Mouse (Mus musculus): ENCODE measurements at regions not wholly inside any gene's neighbourhood (a gene's known extent, or its start where the extent isn't known, plus 50 kb on each side); places are given as distances from the start of the nearest gene placed in this dataset.

DNA sequence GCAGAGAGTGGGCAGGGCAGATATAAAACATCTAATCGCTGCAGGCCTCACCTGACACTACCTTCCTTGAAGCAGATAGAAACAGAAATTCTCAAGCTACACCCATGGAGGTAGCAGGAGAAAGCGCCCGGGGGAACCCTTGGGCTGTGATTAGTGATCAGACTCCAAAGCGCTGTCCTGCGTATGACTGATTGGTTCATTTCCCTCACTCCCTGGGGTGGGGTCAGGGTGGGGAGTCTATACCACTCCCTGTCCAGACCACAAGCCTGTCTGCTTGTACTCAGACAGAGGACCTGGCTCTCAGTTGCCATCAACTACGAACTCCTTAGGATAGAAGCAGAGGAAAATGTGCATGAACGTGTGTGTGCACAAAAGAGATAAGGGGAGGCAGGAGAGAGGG lies 77.7 kb downstream of the Gm826 start:
- Histone ChIP-seq H3K27me3 (ENCODE audit: control insufficient read depth, insufficient read depth, low read length) (no peaks in the 10 kb centered on the region), H3K27ac (replicated peaks; ENCODE audit: low read depth, low read length) (no peak overlapping the region), H3K4me3 (ENCODE audit: low read depth, low read length) (no peak overlapping the region), H3K4me2 (ENCODE audit: low read depth, low read length) (no peak overlapping the region), H3K9me3 (replicated peaks; ENCODE audit: control insufficient read depth, low read length) (no peaks in the 10 kb centered on the region), H3K4me1 (ENCODE audit: control insufficient read depth, insufficient read depth, low read length) (no peaks in the 10 kb centered on the region), H3K9ac (replicated peaks; ENCODE audit: low read length) (no peak overlapping the region), H3K36me3 (replicated peaks; ENCODE audit: control insufficient read depth, insufficient read depth, low read depth, low read length) (no peaks in the 10 kb centered on the region)
- DNase-seq (ENCODE audit: low spot score): no peak
- WGBS: 86% methylated on average over 7 of the region's 7 CpGs
- no peak for ATAC-seq (replicated peaks; ENCODE audit: insufficient number of reproducible peaks, low FRiP score, low TSS enrichment, low read depth)

DNA sequence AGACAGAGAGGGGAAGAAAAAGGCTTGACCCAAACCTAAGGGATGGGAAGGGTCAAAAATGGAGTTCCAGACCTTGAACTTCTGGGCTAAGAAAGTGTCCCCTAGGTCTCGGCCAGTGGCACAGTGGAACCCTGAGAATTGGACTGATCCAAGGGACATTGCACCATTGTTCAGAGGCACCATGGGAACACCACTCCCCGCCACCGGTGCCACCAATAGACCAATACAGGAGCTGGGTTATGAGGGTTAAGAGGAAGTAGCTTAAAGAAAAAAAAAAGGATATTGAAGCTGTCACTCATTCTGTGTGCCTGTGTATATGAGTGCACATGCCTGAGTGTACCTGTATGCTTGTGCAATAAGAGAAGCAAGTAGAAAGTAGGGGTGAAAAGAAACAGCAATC lies 83.7 kb downstream of the Gm826 start:
- DNase-seq (ENCODE audit: low spot score) (no peak), ATAC-seq (replicated peaks; ENCODE audit: insufficient number of reproducible peaks, low FRiP score, low TSS enrichment, low read depth) (no peak)
- no peak overlapping the region for H3K4me3 ChIP-seq (ENCODE audit: low read depth, low read length)
- no peaks in the 10 kb centered on the region for H3K4me1 ChIP-seq (ENCODE audit: control insufficient read depth, insufficient read depth, low read length)
- H3K36me3 ChIP-seq (replicated peaks; ENCODE audit: control insufficient read depth, insufficient read depth, low read depth, low read length): no peaks in the 10 kb centered on the region
- 91% methylated on average over 3 of the region's 3 CpGs for WGBS
- no peak overlapping the region for H3K4me2 ChIP-seq (ENCODE audit: low read depth, low read length)
- H3K27me3 ChIP-seq (ENCODE audit: control insufficient read depth, insufficient read depth, low read length): no peaks in the 10 kb centered on the region
- no peak overlapping the region for H3K27ac ChIP-seq (replicated peaks; ENCODE audit: low read depth, low read length)
- no peaks in the 10 kb centered on the region for H3K9me3 ChIP-seq (replicated peaks; ENCODE audit: control insufficient read depth, low read length)
- H3K9ac ChIP-seq (replicated peaks; ENCODE audit: low read length): no peak overlapping the region

GRCm38 (mm10) chr2:160249104-160250093 lies 84.6 kb downstream of the Gm826 start:
- no peak for ATAC-seq (replicated peaks; ENCODE audit: insufficient number of reproducible peaks, low FRiP score, low TSS enrichment, low read depth)

GRCm38 (mm10) chr2:160247286-160247685 lies 86.7 kb downstream of the Gm826 start:
- no peak for ATAC-seq (replicated peaks; ENCODE audit: insufficient number of reproducible peaks, low FRiP score, low TSS enrichment, low read depth)
- 86% methylated on average over 6 of the region's 6 CpGs for WGBS

More at GRCm38 (mm10) chr2:160249104-160250093, 84.6 kb downstream of the Gm826 start:
- DNase-seq (ENCODE audit: low spot score): no peak
- 62% methylated on average over 9 of the region's 9 CpGs for WGBS
- H3K4me2 ChIP-seq (ENCODE audit: low read depth, low read length): no peak overlapping the region
- H3K4me3 ChIP-seq (ENCODE audit: low read depth, low read length): no peak overlapping the region
- no peaks in the 10 kb centered on the region for H3K36me3 ChIP-seq (replicated peaks; ENCODE audit: control insufficient read depth, insufficient read depth, low read depth, low read length)
- H3K4me1 ChIP-seq (ENCODE audit: control insufficient read depth, insufficient read depth, low read length): no peaks in the 10 kb centered on the region
- no peak overlapping the region for H3K27ac ChIP-seq (replicated peaks; ENCODE audit: low read depth, low read length)
- no peaks in the 10 kb centered on the region for H3K27me3 ChIP-seq (ENCODE audit: control insufficient read depth, insufficient read depth, low read length)
- no peak overlapping the region for H3K9ac ChIP-seq (replicated peaks; ENCODE audit: low read length)
- no peaks in the 10 kb centered on the region for H3K9me3 ChIP-seq (replicated peaks; ENCODE audit: control insufficient read depth, low read length)

DNA sequence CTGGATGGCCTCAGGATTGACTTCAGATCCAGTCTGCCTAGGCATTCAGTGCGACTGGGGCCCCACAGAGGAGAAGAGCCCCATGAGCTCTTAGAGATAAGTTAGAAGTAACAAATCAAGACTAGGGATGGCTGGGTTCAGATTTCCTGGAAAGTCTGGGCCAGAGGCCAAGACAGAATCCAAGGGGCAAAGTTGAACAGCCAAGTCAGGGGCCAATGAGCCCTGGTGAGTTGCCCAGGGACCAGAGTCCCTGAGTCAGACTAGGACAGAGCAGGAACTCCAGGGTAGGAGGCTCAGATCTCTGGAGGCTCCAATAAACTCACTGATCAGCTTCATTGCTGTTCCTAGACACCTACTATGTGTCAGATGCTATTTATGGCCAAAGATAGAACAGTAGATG lies 87.6 kb downstream of the Gm826 start:
- DNase-seq (ENCODE audit: low spot score) (no peak), ATAC-seq (replicated peaks; ENCODE audit: insufficient number of reproducible peaks, low FRiP score, low TSS enrichment, low read depth) (no peak)
- no peak overlapping the region for H3K4me3 ChIP-seq (ENCODE audit: low read depth, low read length)
- H3K9me3 ChIP-seq (replicated peaks; ENCODE audit: control insufficient read depth, low read length): no peaks in the 10 kb centered on the region
- no peak overlapping the region for H3K9ac ChIP-seq (replicated peaks; ENCODE audit: low read length)
- no peak overlapping the region for H3K27ac ChIP-seq (replicated peaks; ENCODE audit: low read depth, low read length)
- H3K36me3 ChIP-seq (replicated peaks; ENCODE audit: control insufficient read depth, insufficient read depth, low read depth, low read length): no peaks in the 10 kb centered on the region
- H3K4me1 ChIP-seq (ENCODE audit: control insufficient read depth, insufficient read depth, low read length): no peaks in the 10 kb centered on the region
- no peaks in the 10 kb centered on the region for H3K27me3 ChIP-seq (ENCODE audit: control insufficient read depth, insufficient read depth, low read length)
- 78% methylated on average over 1 of the region's 1 CpGs for WGBS
- no peak overlapping the region for H3K4me2 ChIP-seq (ENCODE audit: low read depth, low read length)

More at GRCm38 (mm10) chr2:160247286-160247685, 86.7 kb downstream of the Gm826 start:
- no peak overlapping the region for H3K27ac ChIP-seq (replicated peaks; ENCODE audit: low read depth, low read length)
- H3K27me3 ChIP-seq (ENCODE audit: control insufficient read depth, insufficient read depth, low read length): no peaks in the 10 kb centered on the region
- no peaks in the 10 kb centered on the region for H3K4me1 ChIP-seq (ENCODE audit: control insufficient read depth, insufficient read depth, low read length)
- H3K9me3 ChIP-seq (replicated peaks; ENCODE audit: control insufficient read depth, low read length): no peaks in the 10 kb centered on the region
- no peaks in the 10 kb centered on the region for H3K36me3 ChIP-seq (replicated peaks; ENCODE audit: control insufficient read depth, insufficient read depth, low read depth, low read length)
- H3K9ac ChIP-seq (replicated peaks; ENCODE audit: low read length): no peak overlapping the region
- no peak overlapping the region for H3K4me3 ChIP-seq (ENCODE audit: low read depth, low read length)
- no peak for DNase-seq (ENCODE audit: low spot score)
- H3K4me2 ChIP-seq (ENCODE audit: low read depth, low read length): no peak overlapping the region

DNA sequence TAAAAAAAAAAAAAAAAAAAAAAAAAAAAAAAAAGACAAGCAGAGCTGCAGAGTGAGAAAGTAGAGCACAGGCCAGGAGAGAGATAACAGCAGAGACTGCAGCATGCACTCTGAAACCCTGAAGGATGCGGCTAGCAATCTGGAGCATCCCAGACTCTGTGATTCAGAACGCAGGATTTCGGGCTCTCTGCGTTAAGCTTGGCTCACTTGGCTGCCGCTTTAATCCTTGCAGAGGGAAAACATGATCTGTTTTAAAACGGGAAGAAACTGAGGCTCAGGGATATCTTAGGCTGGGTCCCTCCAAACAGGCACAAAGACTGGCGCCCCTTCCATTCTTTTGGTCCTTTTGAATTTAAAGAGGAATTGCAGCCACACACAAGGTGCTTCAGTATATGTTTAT lies 89.1 kb downstream of the Gm826 start:
- 22% methylated on average over 7 of the region's 7 CpGs for WGBS
- no peak for DNase-seq (ENCODE audit: low spot score)

DNA sequence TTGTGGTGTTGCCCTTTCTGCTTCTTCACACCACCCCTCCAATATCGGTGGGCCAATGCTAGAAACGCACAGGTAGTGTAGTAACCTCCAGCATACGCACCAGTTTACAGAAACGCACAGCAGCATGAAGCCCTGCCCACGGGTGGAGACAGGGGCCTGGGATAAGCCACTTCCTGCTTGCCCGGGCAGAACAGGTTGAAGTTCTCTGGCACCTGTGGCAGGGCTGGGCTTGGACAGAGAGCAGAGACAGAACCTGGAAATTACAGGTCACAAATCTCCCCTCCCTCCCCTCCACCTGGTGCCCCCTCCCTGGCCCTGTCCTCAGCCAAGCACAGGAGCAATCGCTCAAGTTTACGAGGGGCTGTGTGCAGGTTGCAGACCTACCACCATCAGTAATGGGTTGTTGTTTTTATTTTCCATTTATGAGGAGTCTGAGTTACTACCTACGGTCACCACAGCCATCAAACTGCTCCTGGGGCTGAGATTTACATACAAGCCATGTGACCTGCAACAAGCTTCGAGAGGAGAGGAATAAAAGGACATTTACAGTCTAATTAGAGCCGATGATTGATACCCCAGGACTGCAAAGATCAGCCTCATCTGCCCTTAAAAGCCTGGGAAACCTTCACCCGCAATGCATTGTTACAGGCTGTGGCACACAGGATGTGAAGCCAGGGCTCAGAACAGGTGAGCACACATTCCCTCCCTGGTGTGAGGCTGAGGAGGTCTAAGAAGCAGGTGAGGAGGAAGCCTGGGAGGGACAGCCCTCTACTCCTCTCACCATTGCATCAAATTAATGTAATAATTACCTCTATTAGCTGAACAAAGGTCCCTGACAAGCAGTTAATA lies 93.2 kb downstream of the Gm826 start:
- WGBS: 75% methylated on average over 12 of the region's 12 CpGs
- H3K9ac ChIP-seq (replicated peaks; ENCODE audit: low read length): no peak overlapping the region
- no peaks in the 10 kb centered on the region for H3K9me3 ChIP-seq (replicated peaks; ENCODE audit: control insufficient read depth, low read length)
- no peak overlapping the region for H3K27ac ChIP-seq (replicated peaks; ENCODE audit: low read depth, low read length)
- no peak overlapping the region for H3K4me2 ChIP-seq (ENCODE audit: low read depth, low read length)
- no peaks in the 10 kb centered on the region for H3K27me3 ChIP-seq (ENCODE audit: control insufficient read depth, insufficient read depth, low read length)
- H3K4me3 ChIP-seq (ENCODE audit: low read depth, low read length): no peak overlapping the region
- H3K36me3 ChIP-seq (replicated peaks; ENCODE audit: control insufficient read depth, insufficient read depth, low read depth, low read length): no peaks in the 10 kb centered on the region
- H3K4me1 ChIP-seq (ENCODE audit: control insufficient read depth, insufficient read depth, low read length): no peaks in the 10 kb centered on the region
- ATAC-seq (replicated peaks; ENCODE audit: insufficient number of reproducible peaks, low FRiP score, low TSS enrichment, low read depth) (no peak), DNase-seq (ENCODE audit: low spot score) (no peak)

More for the DNA sequence above, 89.1 kb downstream of the Gm826 start:
- ATAC-seq (replicated peaks; ENCODE audit: insufficient number of reproducible peaks, low FRiP score, low TSS enrichment, low read depth): no peak
- Histone ChIP-seq H3K4me1 (ENCODE audit: control insufficient read depth, insufficient read depth, low read length) (no peaks in the 10 kb centered on the region), H3K27ac (replicated peaks; ENCODE audit: low read depth, low read length) (no peak overlapping the region), H3K9me3 (replicated peaks; ENCODE audit: control insufficient read depth, low read length) (no peaks in the 10 kb centered on the region), H3K4me3 (ENCODE audit: low read depth, low read length) (no peak overlapping the region), H3K4me2 (ENCODE audit: low read depth, low read length) (no peak overlapping the region), H3K9ac (replicated peaks; ENCODE audit: low read length) (no peak overlapping the region), H3K36me3 (replicated peaks; ENCODE audit: control insufficient read depth, insufficient read depth, low read depth, low read length) (no peaks in the 10 kb centered on the region), H3K27me3 (ENCODE audit: control insufficient read depth, insufficient read depth, low read length) (no peaks in the 10 kb centered on the region)

Measured in embryonic facial prominence, embryonic 11.5 days (tissue).